Mouse (Mus musculus): ENCODE data around the gene Sgsm1.

- no peak for TF ChIP-seq CTCF (IDR thresholded peaks at IDR 0.05; ENCODE audit: low read depth)
- TF ChIP-seq EP300 (IDR thresholded peaks at IDR 0.05; ENCODE audit: low read depth): no peak
These were observed 39.3 kb downstream of the Sgsm1 start for GRCm38 (mm10) chr5:113271207-113271811.
